Mouse (Mus musculus): ENCODE data around the gene Cfap45. TPM values are rescaled to one million over a fixed set of nuclear protein-coding genes. Genes with fewer than 3 reads are reported as not detected.
A peak's percentile ranks its signal among the peaks of the same experiment; 100 is the strongest.

Gene Cfap45
- polyA plus RNA-seq, 1 experiment from 2014 or later = 4.6 TPM

GRCm38 (mm10) chr1:172514213-172514529, 6.4 kb upstream of the Cfap45 start:
- H3K4me2 ChIP-seq (replicated peaks; ENCODE audit: low read depth) = no peak overlapping the region
- TF ChIP-seq EP300 (optimal IDR thresholded peaks at IDR 0.05) = no peak
- H3K4me3 ChIP-seq (ENCODE audit: low read depth, low read length) = no peak overlapping the region
- DNase-seq (ENCODE audit: low spot score) (no peak), ATAC-seq (ENCODE audit: low FRiP score, low TSS enrichment) (no peak)
- H3K36me3 ChIP-seq (ENCODE audit: control insufficient read depth, insufficient read depth, low read length) = no peaks in the 10 kb centered on the region
- H3K27ac ChIP-seq (replicated peaks) = peak overlapping the region; percentile 70
- H3K9me3 ChIP-seq (ENCODE audit: control insufficient read depth, low read length) = no peaks in the 10 kb centered on the region
- H3K9ac ChIP-seq (ENCODE audit: low read length) = no peak overlapping the region
- peaks cover 8% of the 10 kb centered on the region; the same call in 1 of the 2 replicates for H3K4me1 ChIP-seq (replicated peaks; ENCODE audit: control insufficient read depth, insufficient read depth)
- H3K27me3 ChIP-seq (ENCODE audit: control insufficient read depth, insufficient read depth, low read length) = no peaks in the 10 kb centered on the region
- WGBS = 69% methylated on average over 4 of the region's 4 CpGs

- no peak for DNase-seq (ENCODE audit: low spot score)
- no peaks in the 10 kb centered on the region for H3K27me3 ChIP-seq (ENCODE audit: control insufficient read depth, insufficient read depth, low read length)
- no peak for TF ChIP-seq CTCF (IDR thresholded peaks at IDR 0.05; ENCODE audit: low read depth)
- TF ChIP-seq EP300 (optimal IDR thresholded peaks at IDR 0.05) = no peak
- no peak overlapping the region for H3K9ac ChIP-seq (ENCODE audit: low read length)
- no peak overlapping the region for H3K4me2 ChIP-seq (replicated peaks; ENCODE audit: low read depth)
- 74% methylated on average over 7 of the region's 7 CpGs for WGBS
- H3K9me3 ChIP-seq (ENCODE audit: control insufficient read depth, low read length) = no peaks in the 10 kb centered on the region
- ATAC-seq (ENCODE audit: low FRiP score, low TSS enrichment) = no peak
- no peaks in the 10 kb centered on the region for H3K36me3 ChIP-seq (ENCODE audit: control insufficient read depth, insufficient read depth, low read length)
- peaks cover 8% of the 10 kb centered on the region; the same call in 1 of the 2 replicates for H3K4me1 ChIP-seq (replicated peaks; ENCODE audit: control insufficient read depth, insufficient read depth)
- no peak overlapping the region for H3K4me3 ChIP-seq (ENCODE audit: low read depth, low read length)
- peak overlapping the region; percentile 70 for H3K27ac ChIP-seq (replicated peaks)
Measured at GRCm38 (mm10) chr1:172514551-172515268, 5.9 kb upstream of the Cfap45 start.

- Histone ChIP-seq H3K27me3 (ENCODE audit: control insufficient read depth, insufficient read depth, low read length) (no peaks in the 10 kb centered on the region), H3K9ac (ENCODE audit: low read length) (no peak overlapping the region), H3K4me3 (ENCODE audit: low read depth, low read length) (no peak overlapping the region), H3K36me3 (ENCODE audit: control insufficient read depth, insufficient read depth, low read length) (no peaks in the 10 kb centered on the region), H3K9me3 (ENCODE audit: control insufficient read depth, low read length) (no peaks in the 10 kb centered on the region), H3K27ac (replicated peaks) (no peak overlapping the region), H3K4me1 (replicated peaks; ENCODE audit: control insufficient read depth, insufficient read depth) (peaks cover 8% of the 10 kb centered on the region; the same call in 1 of the 2 replicates), H3K4me2 (replicated peaks; ENCODE audit: low read depth) (no peak overlapping the region)
- no peak for DNase-seq (ENCODE audit: low spot score)
- no peak for TF ChIP-seq EP300 (optimal IDR thresholded peaks at IDR 0.05)
- no peak for TF ChIP-seq CTCF (IDR thresholded peaks at IDR 0.05; ENCODE audit: low read depth)
- WGBS = 55% methylated on average over 1 of the region's 1 CpGs
- ATAC-seq (ENCODE audit: low FRiP score, low TSS enrichment) = no peak
Measured at GRCm38 (mm10) chr1:172515396-172515795, 5.2 kb upstream of the Cfap45 start.

GRCm38 (mm10) chr1:172518013-172518412, 2.6 kb upstream of the Cfap45 start:
- Histone ChIP-seq H3K36me3 (ENCODE audit: control insufficient read depth, insufficient read depth, low read length) (no peaks in the 10 kb centered on the region), H3K4me1 (replicated peaks; ENCODE audit: control insufficient read depth, insufficient read depth) (peaks cover 8% of the 10 kb centered on the region; the same call in 1 of the 2 replicates), H3K4me2 (replicated peaks; ENCODE audit: low read depth) (no peak overlapping the region), H3K9ac (ENCODE audit: low read length) (no peak overlapping the region), H3K4me3 (ENCODE audit: low read depth, low read length) (no peak overlapping the region), H3K9me3 (ENCODE audit: control insufficient read depth, low read length) (no peaks in the 10 kb centered on the region), H3K27me3 (ENCODE audit: control insufficient read depth, insufficient read depth, low read length) (no peaks in the 10 kb centered on the region), H3K27ac (replicated peaks) (no peak overlapping the region)
- peak; percentile 16 for DNase-seq (ENCODE audit: low spot score)
- TF ChIP-seq EP300 (optimal IDR thresholded peaks at IDR 0.05) (no peak), CTCF (IDR thresholded peaks at IDR 0.05; ENCODE audit: low read depth) (peak; percentile 67)
- WGBS = 75% methylated on average over 4 of the region's 4 CpGs
- ATAC-seq (ENCODE audit: low FRiP score, low TSS enrichment) = no peak

DNA sequence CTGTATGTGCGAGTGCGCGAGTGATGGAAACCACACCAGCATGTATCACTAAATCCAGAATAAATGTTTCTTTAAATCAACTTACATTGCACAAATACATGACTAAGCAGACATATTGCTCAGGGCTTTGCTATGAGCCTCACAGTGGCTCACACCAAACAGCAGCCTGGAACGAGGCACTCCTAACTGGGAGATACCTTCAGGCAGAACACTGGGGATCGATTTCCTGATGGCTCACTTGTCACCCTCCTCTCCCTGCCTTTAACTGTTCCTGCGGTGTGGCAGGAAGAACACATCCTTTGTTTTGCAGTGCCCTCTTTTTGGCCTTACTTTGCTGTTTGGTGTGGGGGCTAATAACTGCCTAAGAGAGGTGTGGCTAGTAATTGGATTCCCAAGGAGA, 957 bp upstream of the Cfap45 start:
- Histone ChIP-seq H3K27ac (replicated peaks) (no peak overlapping the region), H3K36me3 (ENCODE audit: control insufficient read depth, insufficient read depth, low read length) (no peaks in the 10 kb centered on the region), H3K9ac (ENCODE audit: low read length) (no peak overlapping the region), H3K9me3 (ENCODE audit: control insufficient read depth, low read length) (no peaks in the 10 kb centered on the region), H3K27me3 (ENCODE audit: control insufficient read depth, insufficient read depth, low read length) (no peaks in the 10 kb centered on the region), H3K4me3 (ENCODE audit: low read depth, low read length) (no peak overlapping the region), H3K4me2 (replicated peaks; ENCODE audit: low read depth) (no peak overlapping the region), H3K4me1 (replicated peaks; ENCODE audit: control insufficient read depth, insufficient read depth) (no peaks in the 10 kb centered on the region)
- 53% methylated on average over 6 of the region's 6 CpGs for WGBS
- ATAC-seq (ENCODE audit: low FRiP score, low TSS enrichment) (peak; percentile 6; the same call in 1 of the 2 replicates), DNase-seq (ENCODE audit: low spot score) (peak; percentile 16)
- TF ChIP-seq EP300 (optimal IDR thresholded peaks at IDR 0.05) (no peak), CTCF (IDR thresholded peaks at IDR 0.05; ENCODE audit: low read depth) (no peak)

GRCm38 (mm10) chr1:172522524-172522923, 1.9 kb downstream of the Cfap45 start:
- H3K4me1 ChIP-seq (replicated peaks; ENCODE audit: control insufficient read depth, insufficient read depth) = no peaks in the 10 kb centered on the region
- ATAC-seq (ENCODE audit: low FRiP score, low TSS enrichment) (peak; percentile 61), DNase-seq (ENCODE audit: low spot score) (peak; percentile 46)
- H3K36me3 ChIP-seq (ENCODE audit: control insufficient read depth, insufficient read depth, low read length) = no peaks in the 10 kb centered on the region
- TF ChIP-seq EP300 (optimal IDR thresholded peaks at IDR 0.05) = no peak
- no peak for TF ChIP-seq CTCF (IDR thresholded peaks at IDR 0.05; ENCODE audit: low read depth)
- H3K4me2 ChIP-seq (replicated peaks; ENCODE audit: low read depth) = no peak overlapping the region
- no peak overlapping the region for H3K4me3 ChIP-seq (ENCODE audit: low read depth, low read length)
- H3K9me3 ChIP-seq (ENCODE audit: control insufficient read depth, low read length) = no peaks in the 10 kb centered on the region
- H3K9ac ChIP-seq (ENCODE audit: low read length) = no peak overlapping the region
- 45% methylated on average over 7 of the region's 7 CpGs for WGBS
- no peaks in the 10 kb centered on the region for H3K27me3 ChIP-seq (ENCODE audit: control insufficient read depth, insufficient read depth, low read length)
- H3K27ac ChIP-seq (replicated peaks) = peak overlapping the region; percentile 31

Data from stomach, postnatal 0 days (tissue).